Mouse (Mus musculus) hindbrain, postnatal 0 days (tissue): ENCODE measurements at regions not wholly inside any gene's neighbourhood (a gene's known extent, or its start where the extent isn't known, plus 50 kb on each side); places are given as distances from the start of the nearest gene placed in this dataset.

Experiments
- ATAC-seq: fragments of 200-750 bp; cut with Nextera tagmentation; 2 replicates; pipeline ENCODE4 v1.8.0; 2017; ENCODE audit warnings: mild to moderate bottlenecking, moderate TSS enrichment, moderate library complexity
- DNase-seq: peaks from one replicate; pipeline ENCODE4 v3.0.0-alpha.2; 2015; ENCODE audit warnings: low spot score
- H3K27ac ChIP-seq: fragments of 300-500 bp; sonication (generic); 2 replicates; pipeline ENCODE4 v1.5.1; 2014; ENCODE audit warnings: mild to moderate bottlenecking
- H3K27me3 ChIP-seq: fragments of 300-500 bp; sonication (generic); 2 replicates; pipeline ENCODE4 v1.6.1; 2014; ENCODE audit warnings: low read length, mixed read lengths; ENCODE audit not compliant: insufficient read depth
- H3K36me3 ChIP-seq: fragments of 300-500 bp; sonication (generic); 2 replicates; pipeline ENCODE4 v1.6.1; 2014; ENCODE audit warnings: low read length, mixed read lengths; ENCODE audit not compliant: insufficient read depth
- H3K4me1 ChIP-seq: fragments of 300-500 bp; sonication (generic); 2 replicates; pipeline ENCODE4 v1.6.1; 2014; ENCODE audit warnings: antibody characterized with exemption, low read length, mixed read lengths; ENCODE audit not compliant: insufficient read depth
- H3K4me2 ChIP-seq: fragments of 300-500 bp; sonication (generic); 2 replicates; pipeline ENCODE4 v1.6.1; 2014; ENCODE audit warnings: low read depth, mild to moderate bottlenecking, low read length, moderate library complexity, mixed read lengths
- H3K4me3 ChIP-seq: fragments of 300-500 bp; sonication (generic); 2 replicates; pipeline ENCODE4 v1.5.1; 2014; ENCODE audit warnings: low read length
- H3K9ac ChIP-seq: fragments of 300-500 bp; sonication (generic); replicated peaks from 2 replicates; pipeline ENCODE4 v1.6.1; 2014; ENCODE audit warnings: mild to moderate bottlenecking, low read length, moderate library complexity, mixed read lengths
- H3K9me3 ChIP-seq: fragments of 300-500 bp; sonication (generic); 2 replicates; pipeline ENCODE4 v1.6.1; 2016; ENCODE audit warnings: low read length, mixed read lengths
- CTCF ChIP-seq: IDR thresholded peaks from 2 replicates; pipeline ENCODE4 v1.5.1; 2016; ENCODE audit warnings: antibody characterized with exemption, control low read depth, low read depth
- WGBS: fragments of 180-500 bp; shearing (Covaris S2); extraction: QIAGEN DNeasy Blood & Tissue Kit; methylation state at CpG from one replicate; pipeline ENCODE4 v1.1.7; 2014; 5-methylcytosine and 5-hydroxymethylcytosine counted together

- 23% methylated on average over 9 of the region's 9 CpGs for WGBS
Observed at GRCm38 (mm10) chr16:31592973-31593683, 70.1 kb upstream of the Dlg1 start.

GRCm38 (mm10) chr16:31597965-31598364 is 65.3 kb upstream of the Dlg1 start:
- H3K4me2 ChIP-seq = no peak overlapping the region
- H3K9ac ChIP-seq = no peak overlapping the region
- H3K27ac ChIP-seq = no peak overlapping the region
- ATAC-seq (no peak), DNase-seq (no peak)
- 82% methylated on average over 5 of the region's 5 CpGs for WGBS
- peaks cover 3% of the 10 kb centered on the region for H3K4me1 ChIP-seq
- TF ChIP-seq CTCF = no peak
- H3K4me3 ChIP-seq = no peak overlapping the region
- no peaks in the 10 kb centered on the region for H3K9me3 ChIP-seq
- no peaks in the 10 kb centered on the region for H3K27me3 ChIP-seq
- H3K36me3 ChIP-seq = no peaks in the 10 kb centered on the region

More at GRCm38 (mm10) chr16:31592973-31593683, 70.1 kb upstream of the Dlg1 start:
- ATAC-seq (peak; percentile 46), DNase-seq (peak; percentile 24)
- no peak for TF ChIP-seq CTCF
- no peak overlapping the region for H3K9ac ChIP-seq
- H3K4me3 ChIP-seq = no peak overlapping the region
- H3K27me3 ChIP-seq = no peaks in the 10 kb centered on the region
- H3K9me3 ChIP-seq = no peaks in the 10 kb centered on the region
- peak overlapping the region; percentile 61 for H3K27ac ChIP-seq
- H3K4me1 ChIP-seq = peaks cover 16% of the 10 kb centered on the region
- no peaks in the 10 kb centered on the region for H3K36me3 ChIP-seq
- no peak overlapping the region for H3K4me2 ChIP-seq

DNA sequence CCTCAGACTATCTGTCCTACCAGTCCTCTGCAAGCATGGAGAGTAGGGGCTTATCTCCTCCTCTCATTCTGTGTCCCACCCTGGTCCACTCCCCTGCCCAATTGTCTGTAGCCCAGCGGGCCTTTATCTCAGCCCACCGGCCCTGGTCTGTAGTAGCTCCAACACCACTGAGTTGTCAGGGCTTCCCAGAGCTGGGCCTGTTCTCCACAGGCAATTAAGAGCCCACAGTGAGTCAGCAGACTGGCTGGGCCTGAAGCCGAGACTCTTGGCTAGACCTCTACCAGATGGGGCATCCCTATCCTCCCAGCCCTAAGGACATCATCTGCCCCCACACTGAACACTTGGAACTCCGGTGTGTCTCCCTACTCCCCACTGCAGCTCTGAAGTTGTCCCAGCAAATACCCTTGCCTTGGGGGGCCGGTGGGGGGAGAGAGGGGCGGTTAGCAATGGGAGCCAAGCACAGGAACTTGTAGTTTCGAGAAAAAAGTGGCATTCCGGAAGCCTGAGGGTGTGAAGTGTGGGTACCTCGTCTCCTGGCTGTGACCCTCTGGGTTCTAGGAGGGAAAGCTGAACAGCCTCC is 64.7 kb upstream of the Dlg1 start:
- Histone ChIP-seq H3K4me1 (no peaks in the 10 kb centered on the region), H3K36me3 (no peaks in the 10 kb centered on the region), H3K4me3 (no peak overlapping the region), H3K9ac (no peak overlapping the region), H3K9me3 (no peaks in the 10 kb centered on the region), H3K27me3 (no peaks in the 10 kb centered on the region), H3K27ac (no peak overlapping the region), H3K4me2 (no peak overlapping the region)
- no peak for DNase-seq
- ATAC-seq = 0 out of 2 replicates have a peak, but pooled peaks have one; percentile 24
- 73% methylated on average over 9 of the region's 9 CpGs for WGBS
- TF ChIP-seq CTCF = no peak

DNA sequence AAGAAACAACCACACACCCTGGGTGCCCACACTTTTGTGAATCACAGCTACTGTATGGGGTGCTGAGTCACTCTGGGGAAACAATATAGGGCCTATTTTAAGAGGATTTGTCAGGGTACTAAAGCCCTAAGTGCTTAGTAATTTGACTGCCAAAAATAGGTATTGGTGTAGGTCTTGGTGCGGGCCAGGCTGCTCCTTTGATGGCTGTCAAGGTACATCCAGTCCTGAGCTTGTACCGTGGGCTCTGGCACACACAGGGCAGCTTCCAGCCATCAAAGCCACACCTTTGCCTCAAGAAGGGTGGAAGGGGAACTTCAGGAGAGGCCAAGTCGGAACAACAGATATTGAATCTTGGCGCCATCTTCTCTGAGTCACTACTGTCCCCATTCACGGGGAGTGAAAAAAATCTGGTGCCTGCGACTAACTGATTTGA is 64.2 kb upstream of the Dlg1 start:
- WGBS = 90% methylated on average over 6 of the region's 6 CpGs

GRCm38 (mm10) chr16:31601278-31601677 is 62.0 kb upstream of the Dlg1 start:
- TF ChIP-seq CTCF = no peak
- H3K27ac ChIP-seq = no peak overlapping the region
- H3K4me2 ChIP-seq = no peak overlapping the region
- H3K9ac ChIP-seq = no peak overlapping the region
- 93% methylated on average over 3 of the region's 3 CpGs for WGBS
- no peaks in the 10 kb centered on the region for H3K4me1 ChIP-seq
- H3K9me3 ChIP-seq = no peaks in the 10 kb centered on the region
- H3K4me3 ChIP-seq = no peak overlapping the region
- no peaks in the 10 kb centered on the region for H3K36me3 ChIP-seq
- no peaks in the 10 kb centered on the region for H3K27me3 ChIP-seq
- DNase-seq = no peak
- no peak for ATAC-seq

More for the DNA sequence above, 64.2 kb upstream of the Dlg1 start:
- Histone ChIP-seq H3K9me3 (no peaks in the 10 kb centered on the region), H3K9ac (no peak overlapping the region), H3K4me3 (no peak overlapping the region), H3K27ac (no peak overlapping the region), H3K27me3 (no peaks in the 10 kb centered on the region), H3K4me2 (no peak overlapping the region), H3K4me1 (no peaks in the 10 kb centered on the region), H3K36me3 (no peaks in the 10 kb centered on the region)
- TF ChIP-seq CTCF = no peak
- DNase-seq = no peak
- ATAC-seq = no peak

DNA sequence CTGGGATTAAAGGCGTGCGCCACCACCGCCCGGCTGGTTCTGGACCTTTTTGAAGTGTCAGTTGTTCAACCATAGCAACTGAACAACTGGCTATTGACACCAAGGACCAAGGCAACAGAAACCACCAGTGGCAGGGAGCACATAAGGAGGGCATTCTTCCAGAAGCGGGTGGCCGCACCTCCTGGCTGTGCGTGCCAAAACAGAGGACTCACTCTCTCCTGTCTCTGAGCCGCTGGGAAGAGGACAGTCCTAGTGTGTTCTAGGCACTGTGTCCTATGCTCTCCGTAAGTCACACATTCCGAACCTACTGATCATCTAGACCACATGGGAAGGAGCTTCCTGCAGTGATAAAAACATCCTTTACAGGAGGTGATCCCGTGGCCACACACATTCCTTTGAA is 60.1 kb upstream of the Dlg1 start:
- no peak for TF ChIP-seq CTCF
- no peak overlapping the region for H3K4me2 ChIP-seq
- ATAC-seq (no peak), DNase-seq (no peak)
- no peaks in the 10 kb centered on the region for H3K36me3 ChIP-seq
- H3K4me3 ChIP-seq = no peak overlapping the region
- H3K9ac ChIP-seq = no peak overlapping the region
- H3K9me3 ChIP-seq = no peaks in the 10 kb centered on the region
- H3K27ac ChIP-seq = no peak overlapping the region
- WGBS = 67% methylated on average over 11 of the region's 11 CpGs
- no peaks in the 10 kb centered on the region for H3K4me1 ChIP-seq
- no peaks in the 10 kb centered on the region for H3K27me3 ChIP-seq
